Mouse (Mus musculus) E14TG2a.4 (cell line): ENCODE measurements around the gene Chrna9.

Experiments used
- CTCF ChIP-seq: conservative IDR thresholded peaks from 2 replicates; pipeline ENCODE4 v1.5.1; 2014; ENCODE audit warnings: low read length
- NANOG ChIP-seq: IDR thresholded peaks from 2 replicates; pipeline ENCODE4 v1.6.1; 2014; ENCODE audit warnings: borderline replicate concordance, low read length, mixed read lengths
- POU5F1 ChIP-seq: IDR thresholded peaks from 2 replicates; pipeline ENCODE4 v1.6.1; 2014; ENCODE audit warnings: low read length, borderline replicate concordance

DNA sequence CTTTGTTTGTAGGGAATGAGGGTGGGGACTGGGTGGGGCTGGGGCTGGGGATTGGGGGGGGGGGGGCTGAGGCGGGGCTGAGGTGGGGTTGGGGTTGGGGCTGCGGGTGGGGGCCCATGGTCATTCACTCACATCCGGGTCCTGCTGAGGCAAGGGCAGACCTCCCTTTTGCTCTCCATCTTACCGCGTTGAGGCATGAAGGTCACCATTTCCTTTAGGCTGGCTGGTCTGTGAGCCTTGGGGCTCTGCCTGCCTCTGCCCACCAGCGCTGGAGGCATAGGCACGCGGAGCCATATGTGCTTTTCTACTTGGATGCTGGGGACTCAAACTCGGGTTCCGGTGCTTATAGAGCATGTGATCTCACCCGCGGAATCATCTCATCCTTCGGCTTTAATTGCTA lies 41.0 kb downstream of the Chrna9 start:
- TF ChIP-seq CTCF: no peak
- TF ChIP-seq NANOG: no peak
- TF ChIP-seq POU5F1: no peak
